Mouse (Mus musculus) forelimb bud, embryonic 11.5 days (tissue): Measurements from ENCODE around the gene Mad1l1.

ENCODE experiments used
- DNase-seq: peaks from one replicate; pipeline ENCODE4 v3.0.0-alpha.2; 2012; ENCODE audit warnings: low read depth, low spot score

Gene Mad1l1

GRCm38 (mm10) chr5:140221016-140221650 lies 100.2 kb downstream of the Mad1l1 start:
- DNase-seq = no peak

GRCm38 (mm10) chr5:140219252-140219651 lies 102.1 kb downstream of the Mad1l1 start:
- DNase-seq = no peak

GRCm38 (mm10) chr5:140217900-140218299 lies 103.5 kb downstream of the Mad1l1 start:
- DNase-seq = peak; percentile 70

- DNase-seq = no peak
Measured at GRCm38 (mm10) chr5:140217083-140217482, 104.3 kb downstream of the Mad1l1 start.

GRCm38 (mm10) chr5:140215471-140216087 lies 105.8 kb downstream of the Mad1l1 start:
- DNase-seq = no peak

- DNase-seq = no peak
Measured at GRCm38 (mm10) chr5:140213001-140213400, 108.4 kb downstream of the Mad1l1 start.

- no peak for DNase-seq
Measured at GRCm38 (mm10) chr5:140210417-140211184, 110.8 kb downstream of the Mad1l1 start.

- peak; percentile 28 for DNase-seq
Measured at GRCm38 (mm10) chr5:140208743-140209409, 112.5 kb downstream of the Mad1l1 start.

GRCm38 (mm10) chr5:140206726-140207703 lies 114.3 kb downstream of the Mad1l1 start:
- DNase-seq = no peak

GRCm38 (mm10) chr5:140205991-140206390 lies 115.4 kb downstream of the Mad1l1 start:
- DNase-seq = no peak

GRCm38 (mm10) chr5:140204465-140204864 lies 116.9 kb downstream of the Mad1l1 start:
- DNase-seq = no peak

GRCm38 (mm10) chr5:140204037-140204436 lies 117.3 kb downstream of the Mad1l1 start:
- DNase-seq = no peak

GRCm38 (mm10) chr5:140202451-140202850 lies 118.9 kb downstream of the Mad1l1 start:
- no peak for DNase-seq

- DNase-seq = no peak
Measured at GRCm38 (mm10) chr5:140201566-140201965, 119.8 kb downstream of the Mad1l1 start.

- no peak for DNase-seq
Measured at GRCm38 (mm10) chr5:140201109-140201508, 120.2 kb downstream of the Mad1l1 start.

GRCm38 (mm10) chr5:140197705-140198104 lies 123.6 kb downstream of the Mad1l1 start:
- DNase-seq = peak; percentile 79

- no peak for DNase-seq
Measured at GRCm38 (mm10) chr5:140196446-140196845, 124.9 kb downstream of the Mad1l1 start.

- no peak for DNase-seq
Measured at GRCm38 (mm10) chr5:140194173-140194572, 127.2 kb downstream of the Mad1l1 start.

- DNase-seq = no peak
Measured at GRCm38 (mm10) chr5:140191539-140191938, 129.8 kb downstream of the Mad1l1 start.

- DNase-seq = no peak
Measured at GRCm38 (mm10) chr5:140186351-140186750, 135.0 kb downstream of the Mad1l1 start.

GRCm38 (mm10) chr5:140185757-140186156 lies 135.6 kb downstream of the Mad1l1 start:
- no peak for DNase-seq
